Mouse (Mus musculus): Measurements from ENCODE around the gene Tm9sf3. TPM values are rescaled to one million over a fixed set of nuclear protein-coding genes. Genes with fewer than 3 reads are reported as not detected.

Gene Tm9sf3
- polyA plus RNA-seq, 1 experiment, result 80.6 TPM

- H3K36me3 ChIP-seq (ENCODE audit: control insufficient read depth, insufficient read depth, low read length), result no peaks in the 10 kb centered on the region
- H3K4me1 ChIP-seq (ENCODE audit: control insufficient read depth, insufficient read depth, low read length), result no peaks in the 10 kb centered on the region
- H3K4me3 ChIP-seq (ENCODE audit: insufficient read depth, low read depth, low read length), result no peak overlapping the region
- no peak overlapping the region for H3K27ac ChIP-seq (ENCODE audit: insufficient read depth, low read depth, low read length)
- 65% methylated on average over 8 of the region's 8 CpGs for WGBS
- TF ChIP-seq CTCF (conservative IDR thresholded peaks at IDR 0.05; ENCODE audit: insufficient read depth, insufficient read length, low read depth, low read length) (no peak), POLR2A (IDR thresholded peaks at IDR 0.05; ENCODE audit: low read depth, low read length) (no peak)
- DNase-seq, result no peak
- no peaks in the 10 kb centered on the region; the same call in 1 of the 2 replicates for H3K27me3 ChIP-seq (replicated peaks; ENCODE audit: control insufficient read depth, insufficient read depth, low read length)
Measured at GRCm38 (mm10) chr19:41279724-41280244, 16.0 kb upstream of the Tm9sf3 start.

GRCm38 (mm10) chr19:41278606-41279005 is 14.8 kb upstream of the Tm9sf3 start:
- H3K27ac ChIP-seq (ENCODE audit: insufficient read depth, low read depth, low read length), result no peak overlapping the region
- H3K27me3 ChIP-seq (replicated peaks; ENCODE audit: control insufficient read depth, insufficient read depth, low read length), result no peaks in the 10 kb centered on the region; the same call in 1 of the 2 replicates
- no peak overlapping the region for H3K4me3 ChIP-seq (ENCODE audit: insufficient read depth, low read depth, low read length)
- TF ChIP-seq CTCF (conservative IDR thresholded peaks at IDR 0.05; ENCODE audit: insufficient read depth, insufficient read length, low read depth, low read length) (no peak), POLR2A (IDR thresholded peaks at IDR 0.05; ENCODE audit: low read depth, low read length) (no peak)
- H3K4me1 ChIP-seq (ENCODE audit: control insufficient read depth, insufficient read depth, low read length), result no peaks in the 10 kb centered on the region
- H3K36me3 ChIP-seq (ENCODE audit: control insufficient read depth, insufficient read depth, low read length), result no peaks in the 10 kb centered on the region
- 84% methylated on average over 7 of the region's 7 CpGs for WGBS
- peak; percentile 16 for DNase-seq

GRCm38 (mm10) chr19:41275588-41275987 is 11.8 kb upstream of the Tm9sf3 start:
- H3K27me3 ChIP-seq (replicated peaks; ENCODE audit: control insufficient read depth, insufficient read depth, low read length), result no peaks in the 10 kb centered on the region; the same call in none of the 2 replicates
- H3K4me3 ChIP-seq (ENCODE audit: insufficient read depth, low read depth, low read length), result no peak overlapping the region
- no peaks in the 10 kb centered on the region for H3K4me1 ChIP-seq (ENCODE audit: control insufficient read depth, insufficient read depth, low read length)
- TF ChIP-seq POLR2A (IDR thresholded peaks at IDR 0.05; ENCODE audit: low read depth, low read length) (no peak), CTCF (conservative IDR thresholded peaks at IDR 0.05; ENCODE audit: insufficient read depth, insufficient read length, low read depth, low read length) (no peak)
- DNase-seq, result no peak
- WGBS, result 74% methylated on average over 3 of the region's 3 CpGs
- no peaks in the 10 kb centered on the region for H3K36me3 ChIP-seq (ENCODE audit: control insufficient read depth, insufficient read depth, low read length)
- H3K27ac ChIP-seq (ENCODE audit: insufficient read depth, low read depth, low read length), result no peak overlapping the region

DNA sequence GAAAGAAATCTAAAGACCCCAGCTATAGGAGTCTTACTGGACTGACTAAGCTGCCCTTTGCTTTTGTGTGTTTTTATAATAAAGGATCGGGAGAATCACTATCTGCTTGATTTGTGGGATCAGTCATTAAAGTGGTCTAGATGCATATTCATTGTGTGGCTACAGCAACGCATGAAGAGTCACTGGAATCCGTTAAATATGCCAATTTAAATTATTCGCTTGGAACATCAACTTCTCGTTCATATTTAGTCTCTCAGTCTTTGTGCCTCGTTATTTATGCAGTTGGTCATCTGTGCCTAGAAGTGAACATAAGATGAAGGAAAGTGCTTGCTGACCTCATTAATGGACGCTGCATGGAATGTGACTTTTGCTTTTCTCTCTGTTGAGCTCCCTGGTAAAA is 7.1 kb upstream of the Tm9sf3 start:
- H3K27ac ChIP-seq (ENCODE audit: insufficient read depth, low read depth, low read length), result no peak overlapping the region
- TF ChIP-seq CTCF (conservative IDR thresholded peaks at IDR 0.05; ENCODE audit: insufficient read depth, insufficient read length, low read depth, low read length), result no peak
- TF ChIP-seq POLR2A (IDR thresholded peaks at IDR 0.05; ENCODE audit: low read depth, low read length), result no peak
- no peaks in the 10 kb centered on the region for H3K36me3 ChIP-seq (ENCODE audit: control insufficient read depth, insufficient read depth, low read length)
- no peak for DNase-seq
- no peaks in the 10 kb centered on the region for H3K4me1 ChIP-seq (ENCODE audit: control insufficient read depth, insufficient read depth, low read length)
- no peaks in the 10 kb centered on the region; the same call in none of the 2 replicates for H3K27me3 ChIP-seq (replicated peaks; ENCODE audit: control insufficient read depth, insufficient read depth, low read length)
- 55% methylated on average over 7 of the region's 7 CpGs for WGBS
- H3K4me3 ChIP-seq (ENCODE audit: insufficient read depth, low read depth, low read length), result no peak overlapping the region

- H3K27me3 ChIP-seq (replicated peaks; ENCODE audit: control insufficient read depth, insufficient read depth, low read length), result no peaks in the 10 kb centered on the region; the same call in 1 of the 2 replicates
- no peak for TF ChIP-seq CTCF (conservative IDR thresholded peaks at IDR 0.05; ENCODE audit: insufficient read depth, insufficient read length, low read depth, low read length)
- no peak for TF ChIP-seq POLR2A (IDR thresholded peaks at IDR 0.05; ENCODE audit: low read depth, low read length)
- DNase-seq, result peak; percentile 45
- H3K36me3 ChIP-seq (ENCODE audit: control insufficient read depth, insufficient read depth, low read length), result no peaks in the 10 kb centered on the region
- no peak overlapping the region for H3K27ac ChIP-seq (ENCODE audit: insufficient read depth, low read depth, low read length)
- 31% methylated on average over 9 of the region's 9 CpGs for WGBS
- no peaks in the 10 kb centered on the region for H3K4me1 ChIP-seq (ENCODE audit: control insufficient read depth, insufficient read depth, low read length)
- no peak overlapping the region for H3K4me3 ChIP-seq (ENCODE audit: insufficient read depth, low read depth, low read length)
Measured at GRCm38 (mm10) chr19:41270151-41270727, 6.4 kb upstream of the Tm9sf3 start.

DNA sequence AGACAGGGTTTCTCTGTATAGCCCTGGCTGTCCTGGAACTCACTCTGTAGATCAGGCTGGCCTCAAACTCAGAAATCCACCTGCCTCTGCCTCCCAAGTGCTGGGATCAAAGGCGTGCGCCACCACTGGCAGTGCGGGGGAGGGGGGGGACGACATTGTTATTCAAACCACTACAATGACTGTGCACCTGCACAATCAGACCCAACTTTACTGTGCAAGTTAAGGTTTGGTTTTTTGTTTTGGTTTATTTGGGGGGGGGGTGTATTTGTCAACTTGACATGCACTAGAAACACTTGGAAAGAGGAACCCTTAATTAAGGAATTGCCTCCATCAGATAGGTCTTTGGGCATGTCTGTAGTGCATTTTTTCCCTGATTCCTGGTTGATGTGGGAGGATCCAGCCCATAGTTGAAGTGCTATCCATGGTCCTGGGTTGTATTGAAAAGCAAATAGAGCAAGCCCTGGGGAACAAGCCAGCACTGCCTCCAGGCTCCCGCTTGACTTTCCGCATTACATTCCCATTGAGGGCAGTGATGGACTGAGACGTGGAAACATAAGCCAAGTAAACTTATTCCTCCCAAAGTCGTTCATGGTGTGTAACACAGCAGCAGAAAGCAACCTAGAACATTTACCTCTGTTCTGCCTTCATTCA is 2.6 kb upstream of the Tm9sf3 start:
- 66% methylated on average over 8 of the region's 8 CpGs for WGBS
- H3K27ac ChIP-seq (ENCODE audit: insufficient read depth, low read depth, low read length), result no peak overlapping the region
- H3K4me3 ChIP-seq (ENCODE audit: insufficient read depth, low read depth, low read length), result no peak overlapping the region
- peaks cover 10% of the 10 kb centered on the region; the same call in 1 of the 2 replicates for H3K4me1 ChIP-seq (ENCODE audit: control insufficient read depth, insufficient read depth, low read length)
- no peak for TF ChIP-seq CTCF (conservative IDR thresholded peaks at IDR 0.05; ENCODE audit: insufficient read depth, insufficient read length, low read depth, low read length)
- no peak for TF ChIP-seq POLR2A (IDR thresholded peaks at IDR 0.05; ENCODE audit: low read depth, low read length)
- H3K27me3 ChIP-seq (replicated peaks; ENCODE audit: control insufficient read depth, insufficient read depth, low read length), result no peaks in the 10 kb centered on the region; the same call in 1 of the 2 replicates
- no peak for DNase-seq
- H3K36me3 ChIP-seq (ENCODE audit: control insufficient read depth, insufficient read depth, low read length), result no peaks in the 10 kb centered on the region

DNA sequence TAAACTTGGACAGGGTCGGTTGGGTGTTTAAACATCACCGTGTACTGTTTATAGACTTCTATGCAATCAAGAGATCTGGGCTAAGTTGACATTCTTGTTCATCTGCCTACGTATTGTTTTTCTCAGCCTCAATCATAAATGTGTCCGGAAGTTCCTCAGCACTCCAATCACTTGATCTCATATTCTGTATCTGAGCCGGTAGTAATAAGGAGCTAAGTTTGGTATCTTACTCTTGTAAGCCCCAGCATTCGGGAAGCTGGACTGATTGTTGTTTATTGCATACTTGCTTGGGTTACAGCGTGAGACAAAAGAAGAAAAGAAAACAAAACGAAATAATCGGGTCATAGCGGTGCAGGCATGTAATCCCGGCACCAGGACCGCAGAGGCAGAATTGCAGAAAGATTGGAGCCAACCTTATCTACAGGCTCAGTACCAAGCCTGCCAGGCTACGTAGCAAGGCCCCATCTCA is 568 bp upstream of the Tm9sf3 start:
- no peak for DNase-seq
- Histone ChIP-seq H3K4me3 (ENCODE audit: insufficient read depth, low read depth, low read length) (peak overlapping the region; percentile 91), H3K4me1 (ENCODE audit: control insufficient read depth, insufficient read depth, low read length) (peaks cover 23% of the 10 kb centered on the region; the same call in 1 of the 2 replicates), H3K36me3 (ENCODE audit: control insufficient read depth, insufficient read depth, low read length) (no peaks in the 10 kb centered on the region), H3K27ac (ENCODE audit: insufficient read depth, low read depth, low read length) (peak overlapping the region; percentile 90), H3K27me3 (replicated peaks; ENCODE audit: control insufficient read depth, insufficient read depth, low read length) (no peaks in the 10 kb centered on the region)
- TF ChIP-seq CTCF (conservative IDR thresholded peaks at IDR 0.05; ENCODE audit: insufficient read depth, insufficient read length, low read depth, low read length), result no peak
- TF ChIP-seq POLR2A (IDR thresholded peaks at IDR 0.05; ENCODE audit: low read depth, low read length), result no peak
- WGBS, result 12% methylated on average over 13 of the region's 13 CpGs

All from kidney, adult 2 months (tissue).